In genomic region chr2:167056210-167056941, GRCm38 (mm10) we compare ENCODE assay signal across 17 mouse cellular contexts.
"Had no signal": no experiment of that assay in that cellular context is flagged by ENCODE, and none has a peak within 500 bp of the region (broad histone marks: within the 10 kb centered on the region; RNA-seq: fewer than 3 reads in every experiment).

No protein-coding gene starts in this region.

- H3K27me3 ChIP-seq: midbrain, embryonic 12.5 days; neural tube, embryonic 13.5 days; neural tube, embryonic 15.5 days had no signal

- H3K9ac ChIP-seq: lung, embryonic 14.5 days; midbrain, embryonic 12.5 days; neural tube, embryonic 13.5 days; neural tube, embryonic 15.5 days had no signal

- H3K4me3 ChIP-seq: midbrain, embryonic 10.5 days; midbrain, embryonic 12.5 days; myocyte; neural tube, embryonic 13.5 days; neural tube, embryonic 15.5 days had no signal

- H3K27ac ChIP-seq: midbrain, embryonic 10.5 days; midbrain, embryonic 12.5 days; neural tube, embryonic 13.5 days; neural tube, embryonic 15.5 days had no signal

- DNase-seq: lung, adult 18-20 months; midbrain, embryonic 14.5 days; retina, postnatal 1 day; right cerebral cortex, adult 18-20 months; right cerebral cortex, postnatal 25 days; right cerebral cortex, postnatal 4 days; spleen, adult 18-20 months; thymus, adult 18-20 months; thymus, postnatal 14 days; thymus, postnatal 36 days had no signal

- H3K4me2 ChIP-seq: lung, embryonic 14.5 days; midbrain, embryonic 12.5 days; neural tube, embryonic 13.5 days; neural tube, embryonic 15.5 days had no signal

- ATAC-seq: midbrain, embryonic 16.5 days had no signal

- H3K9me3 ChIP-seq: midbrain, embryonic 10.5 days; midbrain, embryonic 12.5 days; neural tube, embryonic 13.5 days; neural tube, embryonic 15.5 days had no signal
